Mouse (Mus musculus) liver, embryonic 16.5 days (tissue): ENCODE results near the gene Pkd1l2. TPM values are rescaled to one million over a fixed set of nuclear protein-coding genes. Genes with fewer than 3 reads are reported as not detected.

Experiments
- ATAC-seq: fragments of 200-750 bp; cut with Nextera tagmentation; 2 replicates; pipeline ENCODE4 v1.8.0; 2017; ENCODE audit warnings: low read depth, mild to moderate bottlenecking, moderate number of reproducible peaks, moderate library complexity
- H3K27ac ChIP-seq: fragments of 300-500 bp; sonication (generic); 2 replicates; pipeline ENCODE4 v1.5.1; 2014; ENCODE audit warnings: mild to moderate bottlenecking, low read length
- H3K27me3 ChIP-seq: fragments of 300-500 bp; sonication (generic); 2 replicates; pipeline ENCODE4 v1.6.1; 2014; ENCODE audit warnings: low read depth, low read length, mixed read lengths; ENCODE audit not compliant: control insufficient read depth, insufficient read depth
- H3K36me3 ChIP-seq: fragments of 300-500 bp; sonication (generic); 2 replicates; pipeline ENCODE4 v1.6.1; 2014; ENCODE audit warnings: mild to moderate bottlenecking; ENCODE audit not compliant: control insufficient read depth, insufficient read depth
- H3K4me1 ChIP-seq: fragments of 300-500 bp; sonication (generic); 2 replicates; pipeline ENCODE4 v1.6.1; 2014; ENCODE audit warnings: low read depth, low read length, mixed read lengths; ENCODE audit not compliant: control insufficient read depth
- H3K4me2 ChIP-seq: fragments of 300-500 bp; sonication (generic); 2 replicates; pipeline ENCODE4 v1.6.1; 2014; ENCODE audit warnings: low read depth, low read length, mixed read lengths
- H3K4me3 ChIP-seq: fragments of 300-500 bp; sonication (generic); 2 replicates; pipeline ENCODE4 v1.5.1; 2014; ENCODE audit warnings: low read depth, mild to moderate bottlenecking, low read length
- H3K9ac ChIP-seq: fragments of 300-500 bp; sonication (generic); 2 replicates; pipeline ENCODE4 v1.6.1; 2014; ENCODE audit warnings: low read depth, low read length
- H3K9me3 ChIP-seq: fragments of 300-500 bp; sonication (generic); replicated peaks from 2 replicates; pipeline ENCODE4 v1.6.1; 2016; ENCODE audit warnings: low read length; ENCODE audit not compliant: control insufficient read depth
- WGBS: fragments of 180-500 bp; shearing (Covaris S2); extraction: QIAGEN DNeasy Blood & Tissue Kit; methylation state at CpG from one replicate; pipeline ENCODE4 v1.1.7; 2014; ENCODE audit not compliant: insufficient replicate concordance; 5-methylcytosine and 5-hydroxymethylcytosine counted together
- polyA plus RNA-seq: library from polyadenylated mRNA; unstranded; fragments of >200 nt; fragmentation: Nextera tagmentation; extraction: Ambion mirVana; gene quantifications from 2 replicates; pipeline ENCODE4 v1.2.1, GENCODE M21; 2015

The Pkd1l2 gene
- polyA plus RNA-seq, 1 experiment from 2014 or later = not detected

GRCm38 (mm10) chr8:117051316-117051715 is 30.9 kb downstream of the Pkd1l2 start:
- no peaks in the 10 kb centered on the region for H3K4me1 ChIP-seq
- no peak overlapping the region for H3K4me3 ChIP-seq
- H3K9me3 ChIP-seq = no peaks in the 10 kb centered on the region
- no peak for ATAC-seq
- no peak overlapping the region for H3K9ac ChIP-seq
- H3K36me3 ChIP-seq = no peaks in the 10 kb centered on the region
- WGBS = 47% methylated on average over 9 of the region's 9 CpGs
- no peak overlapping the region for H3K4me2 ChIP-seq
- no peaks in the 10 kb centered on the region for H3K27me3 ChIP-seq
- H3K27ac ChIP-seq = no peak overlapping the region

- no peak overlapping the region for H3K27ac ChIP-seq
- H3K4me3 ChIP-seq = no peak overlapping the region
- no peaks in the 10 kb centered on the region for H3K27me3 ChIP-seq
- H3K4me1 ChIP-seq = no peaks in the 10 kb centered on the region
- H3K9me3 ChIP-seq = no peaks in the 10 kb centered on the region
- ATAC-seq = no peak
- no peak overlapping the region for H3K9ac ChIP-seq
- WGBS = 45% methylated on average over 9 of the region's 9 CpGs
- no peaks in the 10 kb centered on the region for H3K36me3 ChIP-seq
- H3K4me2 ChIP-seq = no peak overlapping the region
Measured at GRCm38 (mm10) chr8:117050763-117051162, 31.5 kb downstream of the Pkd1l2 start.

GRCm38 (mm10) chr8:117049444-117049843 is 32.8 kb downstream of the Pkd1l2 start:
- Histone ChIP-seq H3K27ac (no peak overlapping the region), H3K9ac (no peak overlapping the region), H3K9me3 (no peaks in the 10 kb centered on the region), H3K36me3 (no peaks in the 10 kb centered on the region), H3K4me3 (no peak overlapping the region), H3K4me1 (no peaks in the 10 kb centered on the region), H3K4me2 (no peak overlapping the region), H3K27me3 (no peaks in the 10 kb centered on the region)
- no peak for ATAC-seq
- 54% methylated on average over 7 of the region's 7 CpGs for WGBS

GRCm38 (mm10) chr8:117043584-117043983 is 38.7 kb downstream of the Pkd1l2 start:
- H3K9ac ChIP-seq = no peak overlapping the region
- H3K4me1 ChIP-seq = no peaks in the 10 kb centered on the region
- no peak overlapping the region for H3K4me3 ChIP-seq
- H3K27ac ChIP-seq = no peak overlapping the region
- H3K36me3 ChIP-seq = no peaks in the 10 kb centered on the region
- H3K9me3 ChIP-seq = no peaks in the 10 kb centered on the region
- WGBS = 29% methylated on average over 3 of the region's 3 CpGs
- H3K27me3 ChIP-seq = no peaks in the 10 kb centered on the region
- ATAC-seq = no peak
- no peak overlapping the region for H3K4me2 ChIP-seq

GRCm38 (mm10) chr8:117039843-117040242 is 42.4 kb downstream of the Pkd1l2 start:
- no peak for ATAC-seq
- Histone ChIP-seq H3K4me1 (no peaks in the 10 kb centered on the region), H3K4me2 (no peak overlapping the region), H3K27ac (no peak overlapping the region), H3K9ac (no peak overlapping the region), H3K9me3 (no peaks in the 10 kb centered on the region), H3K4me3 (no peak overlapping the region), H3K36me3 (no peaks in the 10 kb centered on the region), H3K27me3 (no peaks in the 10 kb centered on the region)
- WGBS = 63% methylated on average over 7 of the region's 7 CpGs

GRCm38 (mm10) chr8:117037374-117037935 is 44.8 kb downstream of the Pkd1l2 start:
- ATAC-seq = no peak
- no peak overlapping the region for H3K27ac ChIP-seq
- H3K9ac ChIP-seq = no peak overlapping the region
- H3K4me2 ChIP-seq = no peak overlapping the region
- H3K4me1 ChIP-seq = no peaks in the 10 kb centered on the region
- H3K9me3 ChIP-seq = no peaks in the 10 kb centered on the region
- H3K4me3 ChIP-seq = no peak overlapping the region
- H3K27me3 ChIP-seq = no peaks in the 10 kb centered on the region
- WGBS = 60% methylated on average over 7 of the region's 7 CpGs
- H3K36me3 ChIP-seq = no peaks in the 10 kb centered on the region

- Histone ChIP-seq H3K27me3 (no peaks in the 10 kb centered on the region), H3K9me3 (no peaks in the 10 kb centered on the region), H3K9ac (no peak overlapping the region), H3K27ac (no peak overlapping the region), H3K4me3 (no peak overlapping the region), H3K4me2 (no peak overlapping the region), H3K4me1 (no peaks in the 10 kb centered on the region), H3K36me3 (no peaks in the 10 kb centered on the region)
- 29% methylated on average over 3 of the region's 3 CpGs for WGBS
- no peak for ATAC-seq
Measured at GRCm38 (mm10) chr8:117033393-117033792, 48.9 kb downstream of the Pkd1l2 start.

GRCm38 (mm10) chr8:117032609-117033008 is 49.6 kb downstream of the Pkd1l2 start:
- WGBS = 28% methylated on average over 8 of the region's 8 CpGs
- no peaks in the 10 kb centered on the region for H3K4me1 ChIP-seq
- no peaks in the 10 kb centered on the region for H3K36me3 ChIP-seq
- no peak overlapping the region for H3K9ac ChIP-seq
- H3K9me3 ChIP-seq = no peaks in the 10 kb centered on the region
- H3K4me2 ChIP-seq = no peak overlapping the region
- no peak overlapping the region for H3K27ac ChIP-seq
- no peak overlapping the region for H3K4me3 ChIP-seq
- no peak for ATAC-seq
- H3K27me3 ChIP-seq = no peaks in the 10 kb centered on the region

- Histone ChIP-seq H3K4me3 (no peak overlapping the region), H3K4me1 (no peaks in the 10 kb centered on the region), H3K9ac (no peak overlapping the region), H3K9me3 (no peaks in the 10 kb centered on the region), H3K36me3 (no peaks in the 10 kb centered on the region), H3K27ac (no peak overlapping the region), H3K27me3 (no peaks in the 10 kb centered on the region), H3K4me2 (no peak overlapping the region)
- ATAC-seq = no peak
- WGBS = 47% methylated on average over 6 of the region's 6 CpGs
Measured at GRCm38 (mm10) chr8:117031476-117031875, 50.8 kb downstream of the Pkd1l2 start.
